Mouse (Mus musculus) kidney, adult 2 months (tissue): Measurements from ENCODE around the gene Bsdc1. TPM values are rescaled to one million over a fixed set of nuclear protein-coding genes. Genes with fewer than 3 reads are reported as not detected.
"Not testable (repeated sequence)": the region's sequence is repeated elsewhere in the genome, so short reads cannot be mapped to it uniquely, and the experiment has no call there.

Experiments
- DNase-seq: peaks from one replicate; pipeline ENCODE4 v3.0.0; 2021
- H3K27ac ChIP-seq: fragments of 200-500 bp; 2 replicates; pipeline ENCODE4 v1.5.1; 2012; ENCODE audit warnings: low read depth, low read length, control low read depth, inconsistent platforms; ENCODE audit not compliant: insufficient read depth
- H3K27me3 ChIP-seq: fragments of 200-500 bp; replicated peaks from 2 replicates; pipeline ENCODE4 v1.6.1; 2012; ENCODE audit warnings: mild to moderate bottlenecking, moderate library complexity, low read length, inconsistent platforms; ENCODE audit not compliant: control insufficient read depth, insufficient read depth
- H3K36me3 ChIP-seq: fragments of 200-500 bp; 2 replicates; pipeline ENCODE4 v1.6.1; 2012; ENCODE audit warnings: mild to moderate bottlenecking, moderate library complexity, low read length, inconsistent platforms; ENCODE audit not compliant: control insufficient read depth, insufficient read depth
- H3K4me1 ChIP-seq: fragments of 200-500 bp; 2 replicates; pipeline ENCODE4 v1.6.1; 2011; ENCODE audit warnings: low read length; ENCODE audit not compliant: control insufficient read depth, insufficient read depth
- H3K4me3 ChIP-seq: fragments of 200-500 bp; 2 replicates; pipeline ENCODE4 v1.5.1; 2011; ENCODE audit warnings: mild to moderate bottlenecking, low read depth, low read length, control low read depth; ENCODE audit not compliant: insufficient read depth
- CTCF ChIP-seq: fragments of 200-500 bp; conservative IDR thresholded peaks from 2 replicates; pipeline ENCODE4 v1.5.1; 2011; ENCODE audit warnings: low read depth, mild to moderate bottlenecking, control low read depth, low read length, moderate library complexity, mixed read lengths; ENCODE audit not compliant: insufficient read depth, insufficient read length
- POLR2A ChIP-seq: fragments of 200-500 bp; IDR thresholded peaks from one replicate; pipeline ENCODE4 v1.6.1; 2011; ENCODE audit warnings: low read depth, low read length, control low read depth
- WGBS: fragments of 180-500 bp; shearing (Covaris S2); methylation state at CpG from one replicate; pipeline ENCODE4 v1.1.7; 2018; 5-methylcytosine and 5-hydroxymethylcytosine counted together
- polyA plus RNA-seq: library from polyadenylated mRNA; depleted of rRNA; stranded (reverse); fragments of >200 nt; gene quantifications from 2 replicates; pipeline ENCODE4 v1.2.3, GENCODE M21; 2012; rRNA removed

Bsdc1 gene
- polyA plus RNA-seq, 1 experiment, result 28.7 TPM

DNA sequence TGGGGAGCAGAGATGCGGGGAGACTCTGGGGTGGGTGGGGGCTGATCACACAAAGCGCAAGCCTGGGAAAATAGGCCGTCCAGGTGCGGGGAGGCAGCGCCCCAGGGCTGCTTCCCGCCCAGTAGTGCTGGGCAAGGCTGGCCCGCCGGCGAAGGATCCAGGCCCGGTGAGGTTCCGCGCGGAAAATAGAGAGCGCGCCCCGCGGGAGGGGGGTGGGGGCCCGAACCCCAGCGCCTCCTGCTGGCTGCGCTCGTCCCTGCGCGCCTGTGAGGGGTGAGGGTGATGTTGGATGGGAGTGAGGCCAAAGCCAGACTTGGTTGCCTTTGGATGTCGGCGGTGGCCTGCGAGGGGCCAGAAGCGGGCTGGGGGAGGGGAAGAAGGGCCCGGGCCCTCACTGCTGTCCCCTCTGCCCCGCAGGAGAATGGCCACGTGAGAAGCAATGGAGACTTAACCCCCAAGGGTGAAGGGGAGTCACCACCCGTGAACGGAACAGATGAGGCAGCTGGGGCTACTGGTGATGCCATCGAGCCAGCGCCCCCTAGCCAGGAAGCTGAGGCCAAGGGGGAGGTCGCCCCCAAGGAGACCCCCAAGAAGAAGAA, 53.0 kb downstream of the Bsdc1 start:
- no peaks in the 10 kb centered on the region for H3K36me3 ChIP-seq
- peak overlapping the region; percentile 67 for H3K4me3 ChIP-seq
- TF ChIP-seq CTCF, result peak; percentile 49
- TF ChIP-seq POLR2A, result no peak
- no peaks in the 10 kb centered on the region for H3K4me1 ChIP-seq
- no peak overlapping the region for H3K27ac ChIP-seq
- WGBS, result 4% methylated on average over 34 of the region's 35 CpGs
- 0 out of 2 replicates have a peak, but pooled peaks cover 2% of the 10 kb centered on the region for H3K27me3 ChIP-seq
- DNase-seq, result peak; percentile 40

DNA sequence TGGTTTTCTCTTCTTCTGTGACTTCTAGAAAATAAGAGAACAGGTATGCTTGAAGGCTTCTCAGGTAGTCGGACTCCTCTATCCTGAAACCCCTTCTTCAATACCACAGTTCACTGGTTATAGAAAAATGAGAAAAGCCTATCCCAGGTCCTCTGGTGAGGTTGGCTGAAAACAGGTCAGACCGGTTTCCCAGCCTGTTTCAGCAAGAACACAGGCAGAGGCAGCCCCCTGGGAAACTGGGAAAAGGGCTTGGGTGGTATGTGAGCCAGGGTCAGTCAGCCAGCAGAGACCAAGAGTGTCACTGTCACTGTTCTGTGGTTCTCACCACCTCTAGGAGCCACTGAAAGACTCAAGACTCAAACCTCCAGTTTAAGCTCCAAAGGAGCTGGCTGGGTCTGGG, 55.5 kb downstream of the Bsdc1 start:
- Histone ChIP-seq H3K4me3 (no peak overlapping the region), H3K36me3 (no peaks in the 10 kb centered on the region), H3K27ac (peak overlapping the region; percentile 72), H3K4me1 (no peaks in the 10 kb centered on the region), H3K27me3 (0 out of 2 replicates have a peak, but pooled peaks cover 2% of the 10 kb centered on the region)
- TF ChIP-seq CTCF (no peak), POLR2A (no peak)
- 32% methylated on average over 2 of the region's 2 CpGs for WGBS
- peak; percentile 68 for DNase-seq

GRCm38 (mm10) chr4:129518519-129518918, 57.1 kb downstream of the Bsdc1 start:
- no peaks in the 10 kb centered on the region for H3K4me1 ChIP-seq
- DNase-seq, result no peak
- H3K27me3 ChIP-seq, result 0 out of 2 replicates have a peak, but pooled peaks cover 2% of the 10 kb centered on the region
- no peak for TF ChIP-seq POLR2A
- no peak for TF ChIP-seq CTCF
- 83% methylated on average over 8 of the region's 8 CpGs for WGBS
- no peak overlapping the region for H3K27ac ChIP-seq
- H3K36me3 ChIP-seq, result no peaks in the 10 kb centered on the region
- no peak overlapping the region for H3K4me3 ChIP-seq

GRCm38 (mm10) chr4:129525338-129525737, 64.0 kb downstream of the Bsdc1 start:
- no peaks in the 10 kb centered on the region for H3K27me3 ChIP-seq
- DNase-seq, result no peak
- H3K36me3 ChIP-seq, result no peaks in the 10 kb centered on the region; the same call in 1 of the 2 replicates
- TF ChIP-seq POLR2A (no peak), CTCF (no peak)
- H3K4me3 ChIP-seq, result no peak overlapping the region
- H3K4me1 ChIP-seq, result no peaks in the 10 kb centered on the region
- 87% methylated on average over 5 of the region's 5 CpGs for WGBS
- H3K27ac ChIP-seq, result no peak overlapping the region

DNA sequence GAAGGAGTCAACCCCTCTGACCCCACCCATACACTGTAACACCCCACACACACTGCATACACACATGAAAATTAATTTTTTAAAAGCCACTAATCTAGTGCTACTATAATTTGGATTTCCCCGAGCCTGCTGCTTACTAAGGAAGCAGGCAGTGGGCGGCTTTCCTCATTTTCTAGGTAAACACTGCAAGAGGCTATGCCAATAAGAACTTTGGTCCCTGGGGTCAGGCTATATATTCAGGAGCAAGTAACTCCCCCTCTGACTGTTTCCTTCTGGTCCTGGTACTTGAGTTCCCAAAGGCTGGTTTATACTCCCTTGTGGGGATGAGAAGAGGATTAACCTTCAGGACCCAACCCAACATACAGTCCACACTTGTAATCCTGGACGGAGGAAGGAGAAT, 64.5 kb downstream of the Bsdc1 start:
- DNase-seq, result no peak
- H3K4me3 ChIP-seq, result no peak overlapping the region
- no peak overlapping the region for H3K27ac ChIP-seq
- 72% methylated on average over 3 of the region's 3 CpGs for WGBS
- TF ChIP-seq CTCF (no peak), POLR2A (no peak)
- no peaks in the 10 kb centered on the region for H3K27me3 ChIP-seq
- H3K4me1 ChIP-seq, result no peaks in the 10 kb centered on the region
- no peaks in the 10 kb centered on the region; the same call in 1 of the 2 replicates for H3K36me3 ChIP-seq

DNA sequence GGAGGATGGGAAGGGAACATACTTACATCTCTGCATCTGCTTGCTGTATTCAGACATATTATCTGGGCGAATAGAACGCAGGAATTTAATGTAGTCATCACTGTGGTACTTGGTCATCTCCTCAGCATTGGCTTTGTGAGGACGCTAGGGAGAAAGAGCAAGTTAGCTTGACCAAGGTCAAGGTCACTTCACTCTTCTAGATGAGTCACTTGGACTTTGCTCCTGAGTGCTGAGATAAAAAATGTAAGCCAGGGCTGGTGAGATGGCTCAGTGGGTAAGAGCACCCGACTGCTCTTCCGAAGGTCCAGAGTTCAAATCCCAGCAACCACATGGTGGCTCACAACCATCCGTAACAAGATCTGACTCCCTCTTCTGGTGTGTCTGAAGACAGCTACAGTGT, 67.5 kb downstream of the Bsdc1 start:
- not testable (repeated sequence) for H3K36me3 ChIP-seq, H3K4me1 ChIP-seq, H3K27me3 ChIP-seq, H3K27ac ChIP-seq, H3K4me3 ChIP-seq, DNase-seq
- 70% methylated on average over 6 of the region's 6 CpGs for WGBS

Other genes starting within 250 kb of the Bsdc1 start
- 39.3 and 45.5 TPM in 2 replicates for gene C77080, start 200.2 kb upstream of the Bsdc1 start, polyA plus RNA-seq
- gene Sync, start 174.0 kb upstream of the Bsdc1 start, polyA plus RNA-seq, result 0.46 and 0.69 TPM in 2 replicates
- 30.8 and 36.7 TPM in 2 replicates for gene Rbbp4, start 126.2 kb upstream of the Bsdc1 start, polyA plus RNA-seq
- gene Zbtb8os, start 125.9 kb upstream of the Bsdc1 start, polyA plus RNA-seq, result 21.6 and 32.1 TPM in 2 replicates
- 4.9 and 5.4 TPM in 2 replicates for gene Zbtb8a, start 83.5 kb upstream of the Bsdc1 start, polyA plus RNA-seq
- gene Zbtb8b, start 20.7 kb upstream of the Bsdc1 start, polyA plus RNA-seq, result 0.58 and 0.64 TPM in 2 replicates
- gene Tssk3, start 29.4 kb downstream of the Bsdc1 start, polyA plus RNA-seq, result 0.10 TPM in 1 of 2 replicates, not detected in the other
- gene Fam229a, start 29.6 kb downstream of the Bsdc1 start, polyA plus RNA-seq, result 0.94 and 1.1 TPM in 2 replicates
- 20.3 and 26.5 TPM in 2 replicates for gene Marcksl1, start 52.0 kb downstream of the Bsdc1 start, polyA plus RNA-seq
- gene Hdac1, start 81.1 kb downstream of the Bsdc1 start, polyA plus RNA-seq, result 35.4 and 41.6 TPM in 2 replicates
- gene Lck, start 112.1 kb downstream of the Bsdc1 start, polyA plus RNA-seq, result 2.3 and 12.7 TPM in 2 replicates
- 24.6 and 27.2 TPM in 2 replicates for gene Fam167b, start 117.0 kb downstream of the Bsdc1 start, polyA plus RNA-seq
- 311 TPM in 2 replicates for gene Eif3i, start 139.1 kb downstream of the Bsdc1 start, polyA plus RNA-seq
- gene Tmem234, start 139.1 kb downstream of the Bsdc1 start, polyA plus RNA-seq, result 160 and 162 TPM in 2 replicates
- 2.2 and 3.7 TPM in 2 replicates for gene Dcdc2b, start 152.7 kb downstream of the Bsdc1 start, polyA plus RNA-seq
- 66.5 and 67.4 TPM in 2 replicates for gene Iqcc, start 157.5 kb downstream of the Bsdc1 start, polyA plus RNA-seq
- 16.2 and 20.8 TPM in 2 replicates for gene Ccdc28b, start 162.4 kb downstream of the Bsdc1 start, polyA plus RNA-seq
- gene Txlna, start 179.5 kb downstream of the Bsdc1 start, polyA plus RNA-seq, result 22.7 and 24.3 TPM in 2 replicates
- gene Kpna6, start 211.2 kb downstream of the Bsdc1 start, polyA plus RNA-seq, result 35.0 and 39.0 TPM in 2 replicates
- gene Tmem39b, start 235.3 kb downstream of the Bsdc1 start, polyA plus RNA-seq, result 28.5 and 34.0 TPM in 2 replicates